ENCODE assay signal across 8 mouse cellular contexts in genomic region chr2:131233307-131234126, GRCm38 (mm10). TPM values are rescaled to one million over a fixed set of nuclear protein-coding genes. Genes with fewer than 3 reads are reported as not detected.
DNase-seq lines count a peak whose midpoint lies in the region; ATAC-seq and TF ChIP-seq lines count a peak whose summit lies in the region.

Gene Mavs (plus strand): TSS chr2:131234063.

- H3K4me3 ChIP-seq in E14TG2a.4 (replicated peaks; ENCODE audit: low read length): peak within 1 kb of the TSS; percentile 87
- peak within 1 kb of the TSS; percentile 44 for H3K4me3 ChIP-seq in forebrain, embryonic 12.5 days (replicated peaks)
- peak within 1 kb of the TSS; percentile 71 for H3K4me3 ChIP-seq in heart, postnatal 0 days (ENCODE audit: low read depth, low read length)
- peak within 1 kb of the TSS; percentile 68 for H3K4me3 ChIP-seq in liver, embryonic 16.5 days (ENCODE audit: low read depth, low read length)
- H3K4me3 ChIP-seq in neural tube, embryonic 13.5 days: peak within 1 kb of the TSS; percentile 49
- H3K4me3 ChIP-seq in testis, adult 2 months (ENCODE audit: control insufficient read depth, low read depth, low read length): peak within 1 kb of the TSS; percentile 85

- peak within 1 kb of the TSS; percentile 59 for H3K9ac ChIP-seq in forebrain, embryonic 12.5 days
- H3K9ac ChIP-seq in heart, postnatal 0 days (replicated peaks; ENCODE audit: low read depth, low read length): peak within 1 kb of the TSS; percentile 81
- peak within 1 kb of the TSS; percentile 77 for H3K9ac ChIP-seq in liver, embryonic 16.5 days (ENCODE audit: low read depth, low read length)
- peak within 1 kb of the TSS; percentile 65 for H3K9ac ChIP-seq in neural tube, embryonic 13.5 days

- no peak for TF ChIP-seq EP300 in heart, postnatal 0 days (IDR thresholded peaks at IDR 0.05; ENCODE audit: low read depth)

- 8% methylated on average over 29 of the region's 29 CpGs for WGBS in forebrain, embryonic 12.5 days
- WGBS in heart, postnatal 0 days: 14% methylated on average over 29 of the region's 29 CpGs
- 14% methylated on average over 29 of the region's 29 CpGs for WGBS in liver, embryonic 16.5 days (ENCODE audit: insufficient replicate concordance)
- 9% methylated on average over 29 of the region's 29 CpGs for whole genome bisulfite sequencing in neural tube, embryonic 13.5 days

- peak; percentile 95 for DNase-seq in c-Kit-positive CD71-positive TER-119-positive erythroid progenitor cells, embryonic 14.5 days (ENCODE audit: low spot score)
- DNase-seq in heart, postnatal 0 days (ENCODE audit: low spot score): peak; percentile 97
- DNase-seq in kidney, postnatal 4 days: peak; percentile 96 to 98

- peak; percentile 100 for ATAC-seq in forebrain, embryonic 12.5 days (ENCODE audit: low FRiP score)
- peak; percentile 100 for ATAC-seq in heart, postnatal 0 days (ENCODE audit: insufficient read depth, low read depth)
- peak; percentile 99 for ATAC-seq in liver, embryonic 16.5 days (ENCODE audit: low read depth)
- peak; percentile 100 for ATAC-seq in neural tube, embryonic 13.5 days (ENCODE audit: low read depth)

- H3K4me1 ChIP-seq in E14TG2a.4 (replicated peaks; ENCODE audit: low read depth, low read length): peaks cover 57% of the 10 kb centered on the region
- H3K4me1 ChIP-seq in forebrain, embryonic 12.5 days: peaks cover 22% of the 10 kb centered on the region
- H3K4me1 ChIP-seq in heart, postnatal 0 days (ENCODE audit: control insufficient read depth, insufficient read depth): peaks cover 21% of the 10 kb centered on the region
- H3K4me1 ChIP-seq in liver, embryonic 16.5 days (ENCODE audit: control insufficient read depth, low read depth, low read length): peaks cover 37% of the 10 kb centered on the region
- H3K4me1 ChIP-seq in neural tube, embryonic 13.5 days (replicated peaks): peaks cover 19% of the 10 kb centered on the region
- peaks cover 15% of the 10 kb centered on the region for H3K4me1 ChIP-seq in testis, adult 2 months (ENCODE audit: control insufficient read depth, insufficient read depth, low read length)

- peak; percentile 88 for TF ChIP-seq POLR2A in testis, adult 2 months (IDR thresholded peaks at IDR 0.05; ENCODE audit: control insufficient read depth, low read depth, low read length)

- no peak for TF ChIP-seq CTCF in E14TG2a.4 (conservative IDR thresholded peaks at IDR 0.05; ENCODE audit: low read length)
- no peak for TF ChIP-seq CTCF in heart, postnatal 0 days (IDR thresholded peaks at IDR 0.05; ENCODE audit: low read depth)
- TF ChIP-seq CTCF in testis, adult 2 months (IDR thresholded peaks at IDR 0.05; ENCODE audit: control insufficient read depth, insufficient read depth, insufficient replicate concordance, low read depth, low read length): no peak

- peak within 1 kb of the TSS; percentile 80 for H3K4me2 ChIP-seq in forebrain, embryonic 12.5 days
- peak within 1 kb of the TSS; percentile 90 for H3K4me2 ChIP-seq in heart, postnatal 0 days (ENCODE audit: low read depth, low read length)
- peak within 1 kb of the TSS; percentile 87 for H3K4me2 ChIP-seq in liver, embryonic 16.5 days (ENCODE audit: low read depth, low read length)
- peak within 1 kb of the TSS; percentile 72 for H3K4me2 ChIP-seq in neural tube, embryonic 13.5 days

- H3K9me3 ChIP-seq in E14TG2a.4 (ENCODE audit: low read length): no peaks in the 10 kb centered on the region
- H3K9me3 ChIP-seq in forebrain, embryonic 12.5 days: no peaks in the 10 kb centered on the region
- no peaks in the 10 kb centered on the region for H3K9me3 ChIP-seq in heart, postnatal 0 days (replicated peaks; ENCODE audit: control insufficient read depth, low read length)
- H3K9me3 ChIP-seq in liver, embryonic 16.5 days (replicated peaks; ENCODE audit: control insufficient read depth, low read length): no peaks in the 10 kb centered on the region
- no peaks in the 10 kb centered on the region for H3K9me3 ChIP-seq in neural tube, embryonic 13.5 days

- peaks cover 27% of the 10 kb centered on the region for H3K36me3 ChIP-seq in E14TG2a.4 (ENCODE audit: insufficient read depth, low read length)
- H3K36me3 ChIP-seq in forebrain, embryonic 12.5 days (replicated peaks): no peaks in the 10 kb centered on the region
- peaks cover 6% of the 10 kb centered on the region for H3K36me3 ChIP-seq in heart, postnatal 0 days (replicated peaks; ENCODE audit: control insufficient read depth, insufficient read depth, low read length)
- no peaks in the 10 kb centered on the region for H3K36me3 ChIP-seq in liver, embryonic 16.5 days (ENCODE audit: control insufficient read depth, insufficient read depth)
- no peaks in the 10 kb centered on the region for H3K36me3 ChIP-seq in neural tube, embryonic 13.5 days
- H3K36me3 ChIP-seq in testis, adult 2 months (ENCODE audit: control insufficient read depth, insufficient read depth, low read length): no peaks in the 10 kb centered on the region

- H3K27me3 ChIP-seq in E14TG2a.4 (ENCODE audit: insufficient read depth, low read length): no peaks in the 10 kb centered on the region
- H3K27me3 ChIP-seq in forebrain, embryonic 12.5 days: no peaks in the 10 kb centered on the region
- no peaks in the 10 kb centered on the region for H3K27me3 ChIP-seq in heart, postnatal 0 days (ENCODE audit: control insufficient read depth, insufficient read depth, low read length)
- no peaks in the 10 kb centered on the region for H3K27me3 ChIP-seq in liver, embryonic 16.5 days (ENCODE audit: control insufficient read depth, insufficient read depth, low read depth, low read length)
- H3K27me3 ChIP-seq in neural tube, embryonic 13.5 days: no peaks in the 10 kb centered on the region
- no peaks in the 10 kb centered on the region for H3K27me3 ChIP-seq in testis, adult 2 months (ENCODE audit: control insufficient read depth, insufficient read depth, low read length)

- no peak within 1 kb of the TSS for H3K27ac ChIP-seq in forebrain, embryonic 12.5 days
- peak within 1 kb of the TSS; percentile 87 for H3K27ac ChIP-seq in heart, postnatal 0 days (ENCODE audit: low read depth)
- H3K27ac ChIP-seq in liver, embryonic 16.5 days (ENCODE audit: low read length): peak within 1 kb of the TSS; percentile 83
- H3K27ac ChIP-seq in neural tube, embryonic 13.5 days (replicated peaks): 0 out of 2 replicates have a peak within 1 kb of the TSS, but pooled peaks have one; percentile 20
- H3K27ac ChIP-seq in testis, adult 2 months (ENCODE audit: control insufficient read depth, insufficient read depth, low read depth, low read length): peak within 1 kb of the TSS; percentile 64

RNA-seq across cellular contexts. Expression of gene Mavs, which starts in this region (rescaled TPM):
- polyA plus RNA-seq in forebrain, embryonic 12.5 days (2016; fragmentation: Nextera tagmentation; extraction: Ambion mirVana): 11.3 and 13.2 TPM in 2 replicates
- total RNA-seq in heart, postnatal 0 days (2014; rRNA removed; ENCODE audit: low replicate concordance): 32.5 and 38.0 TPM in 2 replicates
- polyA plus RNA-seq in heart, postnatal 0 days (2015; fragmentation: Nextera tagmentation; extraction: Ambion mirVana): 27.4 and 27.8 TPM in 2 replicates
- polyA plus RNA-seq in liver, embryonic 16.5 days (2015; fragmentation: Nextera tagmentation; extraction: Ambion mirVana): 29.1 and 32.0 TPM in 2 replicates
- 5.9 and 7.0 TPM in 2 replicates for polyA plus RNA-seq in neural tube, embryonic 13.5 days (2015; fragmentation: Nextera tagmentation; extraction: Ambion mirVana)
- 13.3 and 15.6 TPM in 2 replicates for polyA plus RNA-seq in testis, adult 2 months (2012; rRNA removed)
